Mouse (Mus musculus): Measurements from ENCODE around the gene Naip1. TPM values are rescaled to one million over a fixed set of nuclear protein-coding genes. Genes with fewer than 3 reads are reported as not detected.
"Not testable (repeated sequence)": the region's sequence is repeated elsewhere in the genome, so short reads cannot be mapped to it uniquely, and the experiment has no call there.

Naip1 gene
- polyA plus RNA-seq, 1 experiment from 2014 or later = 0.04 TPM

DNA sequence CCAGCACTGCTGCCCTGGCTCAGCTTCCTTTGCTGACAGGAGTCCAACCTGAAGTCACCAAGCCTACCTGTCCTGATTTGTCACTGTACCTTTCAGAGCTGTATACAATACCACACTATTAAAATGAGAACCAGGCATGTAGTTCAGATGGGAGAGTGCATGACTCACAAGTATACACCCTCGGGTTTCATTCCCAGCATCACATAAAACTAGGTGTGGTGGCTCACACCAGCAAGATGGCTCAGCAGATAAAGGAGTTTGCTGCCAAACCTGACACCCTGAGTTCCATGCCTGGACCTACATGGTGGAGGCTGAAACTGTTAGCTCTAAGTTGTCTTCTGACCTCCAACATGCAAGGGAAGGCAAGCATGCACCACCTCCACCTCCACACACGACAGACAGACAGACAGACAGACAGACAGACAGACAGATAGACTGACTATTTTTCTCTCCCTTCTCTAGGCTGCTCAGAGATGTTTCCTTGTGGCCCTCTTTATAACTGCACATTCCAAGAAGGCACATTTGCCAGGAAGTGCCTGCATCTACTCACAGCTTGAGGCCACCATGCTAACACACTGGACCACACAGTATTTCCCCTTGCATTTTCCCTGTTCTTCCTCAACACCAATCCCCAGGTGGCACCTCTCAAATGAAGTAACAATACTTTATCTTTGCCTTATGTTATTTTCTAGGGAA is 11.0 kb upstream of the Naip1 start:
- H3K27me3 ChIP-seq = no peaks in the 10 kb centered on the region
- no peak for TF ChIP-seq CTCF (IDR thresholded peaks at IDR 0.05)
- CTCF ChIA-PET = no interaction called here
- in situ Hi-C loops (cut with MboI; ENCODE audit: low pct_unique_long_range_greater_than_20kb) = loop anchor here (10.0 kb wide), 1 partner anchor 349 kb away; no protein-coding TSS in a partner anchor
- POLR2A ChIA-PET = interaction anchor here (1.0 kb wide), 1 partner anchor 78 kb away, joined by 3 read pairs; no protein-coding TSS in a partner anchor
- ATAC-seq (no peak), DNase-seq (ENCODE audit: low read depth, low spot score) (no peak)

DNA sequence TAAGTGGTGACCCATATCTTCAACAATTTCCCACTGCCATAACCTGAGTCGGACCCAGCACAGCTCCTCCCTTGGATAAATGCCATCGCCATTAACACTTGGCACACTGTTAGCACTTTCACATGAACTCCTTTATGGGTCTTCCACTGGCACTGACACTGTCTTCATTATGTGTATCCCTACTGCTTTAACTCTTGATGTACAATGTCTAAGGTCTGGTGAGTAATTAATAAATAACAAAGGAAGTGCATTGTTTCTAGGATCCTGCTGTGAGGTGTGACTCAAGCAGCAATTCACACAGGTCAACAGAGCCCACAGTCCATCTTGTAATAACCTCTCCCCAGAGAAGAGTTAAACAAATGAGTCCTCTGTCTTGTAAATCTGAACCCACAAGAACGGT is 8.7 kb upstream of the Naip1 start:
- ChIA-PET POLR2A (interaction anchor here (1.2 kb wide), 1 partner anchor 31 kb away, joined by 3 read pairs; the partner anchor contains the start of gene Gtf2h2), CTCF (interaction anchor here (1.2 kb wide), 1 partner anchor 21 kb away, joined by 3 read pairs; no protein-coding TSS in a partner anchor)
- in situ Hi-C loops (cut with MboI; ENCODE audit: low pct_unique_long_range_greater_than_20kb) = loop anchor here (10.0 kb wide), 1 partner anchor 347 kb away; no protein-coding TSS in a partner anchor
- no peak for TF ChIP-seq CTCF (IDR thresholded peaks at IDR 0.05)
- H3K27me3 ChIP-seq = no peaks in the 10 kb centered on the region
- ATAC-seq (peak; percentile 84), DNase-seq (ENCODE audit: low read depth, low spot score) (peak; percentile 79)

DNA sequence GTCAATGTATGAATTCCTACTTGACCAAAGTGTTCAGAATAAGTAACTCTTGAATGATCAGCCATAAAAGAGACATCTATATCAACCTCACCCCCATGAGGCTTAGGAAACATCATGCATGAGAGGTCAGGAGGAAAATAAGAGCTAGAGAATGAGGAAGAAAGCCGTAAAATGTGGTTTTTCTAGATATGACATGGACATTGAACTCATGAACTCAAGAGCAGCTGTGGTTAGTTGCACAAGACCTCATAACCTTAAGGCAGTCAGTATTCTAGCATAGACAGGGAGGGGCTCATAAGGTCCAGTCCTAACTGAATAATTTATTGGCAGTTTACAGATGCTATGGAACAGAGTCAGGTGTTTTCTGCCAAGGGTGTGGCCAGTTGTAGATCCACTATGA is 3.2 kb downstream of the Naip1 start:
- DNase-seq (ENCODE audit: low read depth, low spot score) = no peak
- no peaks in the 10 kb centered on the region for H3K27me3 ChIP-seq
- ChIA-PET CTCF (no interaction called here), POLR2A (interaction anchor here (0.6 kb wide), 1 partner anchor 63 kb away, joined by 4 read pairs; no protein-coding TSS in a partner anchor)
- no peak for TF ChIP-seq CTCF (IDR thresholded peaks at IDR 0.05)
- ATAC-seq = no peak
- in situ Hi-C loops (cut with MboI; ENCODE audit: low pct_unique_long_range_greater_than_20kb) = no loop called here

DNA sequence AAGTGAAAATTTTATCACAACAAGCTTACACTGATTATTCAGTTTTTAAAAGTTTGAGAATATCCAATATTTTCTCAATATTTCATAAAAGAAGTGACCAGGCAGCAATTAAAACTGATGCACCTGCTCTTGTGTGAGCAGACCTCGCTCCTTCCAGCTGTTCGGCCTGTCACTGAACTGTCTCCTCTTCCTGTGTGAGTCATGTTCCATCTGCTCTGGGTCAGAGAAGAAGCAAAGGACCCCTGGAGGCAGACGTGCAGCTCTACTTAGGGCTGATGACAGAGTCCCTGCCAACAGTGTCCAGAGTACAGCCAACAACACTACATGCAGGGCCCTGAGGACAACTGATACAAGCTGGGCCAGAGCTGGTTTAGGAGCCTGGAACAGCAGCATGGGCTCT is 12.6 kb downstream of the Naip1 start:
- POLR2A ChIA-PET = no interaction called here
- in situ Hi-C loops (cut with MboI; ENCODE audit: low pct_unique_long_range_greater_than_20kb) = no loop called here
- ATAC-seq (no peak), DNase-seq (ENCODE audit: low read depth, low spot score) (no peak)
- no peaks in the 10 kb centered on the region for H3K27me3 ChIP-seq
- TF ChIP-seq CTCF (IDR thresholded peaks at IDR 0.05) = peak; percentile 12
- CTCF ChIA-PET = no interaction called here

DNA sequence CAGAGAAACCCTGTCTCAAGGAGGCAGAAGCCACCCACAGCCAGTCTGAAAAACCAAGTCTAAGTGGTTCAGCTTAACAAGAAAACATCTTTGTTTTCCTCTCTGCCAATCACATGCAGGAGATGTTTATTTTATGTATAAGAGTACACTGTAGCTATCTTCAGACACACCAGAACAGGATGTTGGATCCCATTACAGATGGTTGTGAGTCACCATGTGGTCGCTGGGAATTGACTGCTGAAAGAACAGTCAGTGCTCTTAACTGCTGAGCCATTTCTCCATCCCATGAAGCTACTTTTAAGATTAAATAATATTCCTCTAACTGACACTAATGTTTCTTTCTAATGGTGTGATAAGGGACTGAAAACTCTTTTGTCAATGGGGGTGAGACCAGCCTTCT is 14.0 kb downstream of the Naip1 start:
- no peak for TF ChIP-seq CTCF (IDR thresholded peaks at IDR 0.05)
- ChIA-PET CTCF (no interaction called here), POLR2A (no interaction called here)
- no peak for DNase-seq (ENCODE audit: low read depth, low spot score)
- in situ Hi-C loops (cut with MboI; ENCODE audit: low pct_unique_long_range_greater_than_20kb) = loop anchor here (5.0 kb wide), 1 partner anchor 61 kb away; no protein-coding TSS in a partner anchor
- no peak for ATAC-seq
- H3K27me3 ChIP-seq = no peaks in the 10 kb centered on the region

DNA sequence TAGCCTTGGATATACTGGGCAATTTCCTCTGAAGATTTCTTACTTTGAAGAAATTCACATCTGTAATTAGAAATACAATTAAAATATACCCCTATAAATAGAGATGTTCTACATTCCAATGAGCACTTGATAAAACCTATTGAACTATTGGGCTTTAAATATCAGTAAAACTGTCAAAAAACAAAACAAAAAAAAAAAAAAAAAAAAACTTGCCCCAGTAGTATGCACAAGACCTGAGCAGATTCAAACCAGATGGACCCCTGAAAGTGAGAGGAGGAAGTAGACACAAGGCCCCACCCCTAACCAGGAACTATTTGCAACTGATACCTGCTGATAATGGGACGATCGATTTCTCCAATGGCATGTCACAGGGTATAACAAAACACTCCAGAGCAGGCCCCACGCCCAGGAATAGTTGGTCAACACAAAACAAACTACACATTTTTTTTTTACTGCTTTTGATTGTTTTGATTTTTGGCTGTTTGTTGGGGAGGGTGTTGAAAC is 15.3 kb downstream of the Naip1 start:
- CTCF ChIA-PET = no interaction called here
- POLR2A ChIA-PET = no interaction called here

DNA sequence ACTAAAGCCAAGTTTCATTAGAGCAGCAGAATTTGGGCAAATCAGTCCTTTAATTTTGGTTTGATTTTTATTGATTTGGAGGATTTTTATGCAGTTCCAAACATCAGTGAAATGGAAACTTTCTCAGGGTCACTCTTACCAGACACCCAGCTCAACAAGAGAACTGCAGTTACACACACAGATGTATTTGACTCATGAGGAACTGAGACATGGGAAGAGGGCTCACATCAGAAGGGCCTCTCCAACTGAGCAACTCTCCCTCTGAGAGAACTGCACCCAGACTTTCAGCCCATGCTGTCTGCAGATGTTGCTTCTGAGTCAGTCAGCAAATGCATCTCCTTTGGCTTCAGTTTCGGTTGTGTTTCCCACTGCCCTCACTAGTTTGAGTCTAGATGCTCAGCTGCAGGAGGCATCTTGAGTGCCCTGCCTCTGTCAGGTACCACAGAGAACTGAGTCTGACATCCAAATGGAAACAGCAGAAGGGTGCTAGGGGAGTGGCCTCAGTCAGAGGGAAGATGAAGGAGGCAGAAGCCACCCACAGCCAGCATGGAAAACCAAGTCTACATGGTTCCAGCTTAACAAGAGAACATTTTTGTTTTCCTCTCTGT is 16.0 kb downstream of the Naip1 start:
- POLR2A ChIA-PET; CTCF ChIA-PET; DNase-seq (ENCODE audit: low read depth, low spot score); ATAC-seq; H3K27me3 ChIP-seq: not testable (repeated sequence)
- in situ Hi-C loops (cut with MboI; ENCODE audit: low pct_unique_long_range_greater_than_20kb) = loop anchor here (5.0 kb wide), 1 partner anchor 59 kb away; no protein-coding TSS in a partner anchor

More for the DNA sequence above, 15.3 kb downstream of the Naip1 start:
- H3K27me3 ChIP-seq = no peaks in the 10 kb centered on the region
- no peak for ATAC-seq
- TF ChIP-seq CTCF (IDR thresholded peaks at IDR 0.05) = no peak
- in situ Hi-C loops (cut with MboI; ENCODE audit: low pct_unique_long_range_greater_than_20kb) = loop anchor here (5.0 kb wide), 1 partner anchor 60 kb away; no protein-coding TSS in a partner anchor
- no peak for DNase-seq (ENCODE audit: low read depth, low spot score)

DNA sequence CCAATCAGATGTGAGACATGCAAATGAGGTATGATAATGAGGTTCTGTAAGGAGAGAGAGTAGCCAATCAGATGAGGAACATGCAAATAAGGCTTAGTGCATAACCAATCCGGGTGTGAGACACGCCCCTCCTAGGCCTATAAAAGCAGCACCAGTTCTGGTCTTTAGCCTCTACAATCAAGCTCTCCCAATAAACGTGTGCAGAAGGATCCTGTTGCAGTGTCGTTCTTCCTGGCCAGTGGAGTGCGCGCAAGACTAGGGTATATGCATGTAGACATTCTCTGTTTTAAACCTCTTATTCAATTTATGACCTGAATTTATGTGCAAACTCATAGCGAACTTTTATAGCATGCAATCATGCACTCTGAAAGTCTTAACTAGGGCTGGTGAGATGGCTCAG is 32.7 kb downstream of the Naip1 start:
- in situ Hi-C loops (cut with MboI; ENCODE audit: low pct_unique_long_range_greater_than_20kb); POLR2A ChIA-PET; DNase-seq (ENCODE audit: low read depth, low spot score); CTCF ChIA-PET; ATAC-seq; H3K27me3 ChIP-seq: not testable (repeated sequence)

DNA sequence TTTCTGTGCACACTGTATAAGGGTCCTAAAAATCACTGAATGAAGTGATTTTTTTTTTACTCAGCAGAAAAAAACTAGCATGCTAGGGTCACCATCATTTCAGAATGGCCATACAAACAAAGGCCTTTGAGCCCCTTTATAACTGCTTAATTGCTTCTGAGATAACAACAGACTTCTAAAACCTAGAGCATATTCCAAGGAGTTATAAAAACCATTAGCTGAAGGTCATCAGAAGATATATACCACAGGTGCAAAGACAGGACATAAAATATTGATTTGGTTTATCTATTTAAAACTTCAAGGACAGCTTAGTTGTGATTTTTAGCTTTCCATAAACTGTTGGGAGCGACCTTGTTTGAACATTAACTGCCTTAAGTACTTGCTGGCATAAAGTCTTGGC is 38.2 kb downstream of the Naip1 start:
- ChIA-PET CTCF (no interaction called here), POLR2A (no interaction called here)
- in situ Hi-C loops (cut with MboI; ENCODE audit: low pct_unique_long_range_greater_than_20kb) = no loop called here
- DNase-seq (ENCODE audit: low read depth, low spot score) (no peak), ATAC-seq (no peak)
- H3K27me3 ChIP-seq = no peaks in the 10 kb centered on the region
- no peak for TF ChIP-seq CTCF (IDR thresholded peaks at IDR 0.05)

DNA sequence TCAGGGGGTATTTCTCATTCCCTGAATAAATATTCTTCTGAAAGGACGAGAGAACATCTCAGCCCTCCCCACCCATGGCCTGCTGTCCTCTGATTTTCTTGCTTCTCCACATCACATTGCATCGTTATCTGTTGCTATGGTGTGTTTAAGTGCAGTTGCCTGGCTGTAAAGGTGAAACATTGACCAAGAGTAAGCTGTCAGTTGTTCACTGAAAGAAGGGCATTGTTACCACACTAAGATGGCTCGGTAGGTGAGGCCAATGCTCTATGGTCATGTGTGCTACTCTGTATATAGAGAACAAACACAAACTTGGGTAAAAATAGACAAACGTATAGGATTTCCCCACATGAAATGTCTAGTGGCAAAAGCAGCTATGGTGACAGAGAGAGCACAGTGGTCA is 42.8 kb downstream of the Naip1 start:
- CTCF ChIA-PET = no interaction called here
- no peak for ATAC-seq
- in situ Hi-C loops (cut with MboI; ENCODE audit: low pct_unique_long_range_greater_than_20kb) = no loop called here
- DNase-seq (ENCODE audit: low read depth, low spot score) = no peak
- POLR2A ChIA-PET = no interaction called here
- no peaks in the 10 kb centered on the region for H3K27me3 ChIP-seq
- TF ChIP-seq CTCF (IDR thresholded peaks at IDR 0.05) = no peak

DNA sequence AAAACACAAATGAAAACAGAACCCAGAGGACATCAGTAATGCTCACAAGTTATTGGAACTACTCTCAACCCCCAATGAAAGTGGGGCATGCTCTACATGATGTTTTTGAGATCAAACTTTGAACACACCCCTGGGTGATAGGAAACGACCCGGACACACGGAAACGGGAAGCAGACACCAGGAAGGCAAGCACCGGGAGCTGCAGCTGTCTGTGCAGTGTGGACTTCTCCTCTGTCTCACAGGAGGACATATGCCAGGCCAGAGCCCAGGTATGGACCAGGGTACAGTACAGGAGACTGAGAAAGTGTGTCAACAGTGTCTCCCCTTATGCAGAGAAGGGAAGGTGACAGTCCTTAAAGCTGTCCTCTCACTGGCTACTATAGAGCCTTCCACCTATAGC is 43.5 kb downstream of the Naip1 start:
- ChIA-PET POLR2A (no interaction called here), CTCF (no interaction called here)
- in situ Hi-C loops (cut with MboI; ENCODE audit: low pct_unique_long_range_greater_than_20kb) = no loop called here
- peaks cover 4% of the 10 kb centered on the region for H3K27me3 ChIP-seq
- DNase-seq (ENCODE audit: low read depth, low spot score) = no peak
- no peak for TF ChIP-seq CTCF (IDR thresholded peaks at IDR 0.05)
- ATAC-seq = no peak

Measured in Patski (cell line).